In genomic region chr9:21002627-21003551, GRCm38 (mm10) we compare ENCODE assay signal across 1 mouse cellular context.
TF ChIP-seq lines count a peak whose summit lies in the region.

Gene Mrpl4 (plus strand): TSS chr9:21002738.

TF ChIP-seq in CH12.LX, 34 proteins besides CTCF, POLR2A, EP300 and RAD21 (continued from another document):
- TF ChIP-seq TCF12 (IDR thresholded peaks at IDR 0.05; ENCODE audit: low read depth, low read length) = peak; percentile 69
- TF ChIP-seq ELF1 (IDR thresholded peaks at IDR 0.05; ENCODE audit: low read depth, low read length) = peak; percentile 72
- TF ChIP-seq UBTF (IDR thresholded peaks at IDR 0.05; ENCODE audit: low read depth, low read length) = no peak
- 0 out of 2 replicates have a peak, but pooled peaks have one; percentile 12 for TF ChIP-seq BHLHE40 (IDR thresholded peaks at IDR 0.05; ENCODE audit: low read depth, low read length)
- TF ChIP-seq ZNF384 (IDR thresholded peaks at IDR 0.05; ENCODE audit: low read depth, low read length) = no peak
- TF ChIP-seq PAX5 (IDR thresholded peaks at IDR 0.05; ENCODE audit: low read length) = no peak
- no peak for TF ChIP-seq MAZ (IDR thresholded peaks at IDR 0.05; ENCODE audit: low read depth, low read length)
- TF ChIP-seq TBP (conservative IDR thresholded peaks at IDR 0.05; ENCODE audit: low read depth, low read length) = 0 out of 2 replicates have a peak, but pooled peaks have one; percentile 58
- peak; percentile 62; the same call in 1 of the 2 replicates for TF ChIP-seq POLR2AphosphoS2 (IDR thresholded peaks at IDR 0.05; ENCODE audit: low read depth, low read length)
- no peak for TF ChIP-seq MYC (IDR thresholded peaks at IDR 0.05; ENCODE audit: low read depth, low read length)
- TF ChIP-seq MEF2A (IDR thresholded peaks at IDR 0.05; ENCODE audit: borderline replicate concordance, low read depth, low read length) = peak; percentile 34; the same call in 1 of the 2 replicates
- TF ChIP-seq CHD2 (IDR thresholded peaks at IDR 0.05; ENCODE audit: low read length) = peak; percentile 72; the same call in 1 of the 2 replicates
- TF ChIP-seq HCFC1 (IDR thresholded peaks at IDR 0.05; ENCODE audit: low read depth, low read length) = peak; percentile 91
- peak; percentile 60 for TF ChIP-seq IRF4 (IDR thresholded peaks at IDR 0.05; ENCODE audit: low read depth, low read length)
- TF ChIP-seq MAFK (IDR thresholded peaks at IDR 0.05; ENCODE audit: insufficient replicate concordance, low read length) = no peak
- TF ChIP-seq USF1 (IDR thresholded peaks at IDR 0.05; ENCODE audit: low read depth, low read length) = no peak
- TF ChIP-seq SIN3A (IDR thresholded peaks at IDR 0.05; ENCODE audit: low read length) = peak; percentile 92
- no peak for TF ChIP-seq JUN (IDR thresholded peaks at IDR 0.05; ENCODE audit: insufficient read depth, low read depth, low read length)
- no peak for TF ChIP-seq JUND (conservative IDR thresholded peaks at IDR 0.05; ENCODE audit: low read depth, low read length)
- peak; percentile 52 for TF ChIP-seq NRF1 (IDR thresholded peaks at IDR 0.05; ENCODE audit: low read depth, low read length)
- peak; percentile 76 for TF ChIP-seq ZMIZ1 (IDR thresholded peaks at IDR 0.05; ENCODE audit: low read depth, low read length)
- no peak for TF ChIP-seq E2F4 (IDR thresholded peaks at IDR 0.05; ENCODE audit: insufficient replicate concordance, low read depth, low read length)
- TF ChIP-seq ETS1 (conservative IDR thresholded peaks at IDR 0.05; ENCODE audit: low read depth, low read length) = no peak; the same call in 1 of the 2 replicates
